Mouse (Mus musculus): ENCODE measurements around the gene Borcs5.
"Not testable (repeated sequence)": the region's sequence is repeated elsewhere in the genome, so short reads cannot be mapped to it uniquely, and the experiment has no call there.

The Borcs5 gene

GRCm38 (mm10) chr6:134673712-134674111 is 34.4 kb downstream of the Borcs5 start:
- DNase-seq, result peak; percentile 92

GRCm38 (mm10) chr6:134677504-134677903 is 38.2 kb downstream of the Borcs5 start:
- DNase-seq, result no peak

GRCm38 (mm10) chr6:134678037-134678436 is 38.7 kb downstream of the Borcs5 start:
- DNase-seq, result no peak

- DNase-seq, result not testable (repeated sequence)
Observed at GRCm38 (mm10) chr6:134679330-134679729, 40.0 kb downstream of the Borcs5 start.

- DNase-seq, result no peak
Observed at GRCm38 (mm10) chr6:134684354-134684915, 45.1 kb downstream of the Borcs5 start.

GRCm38 (mm10) chr6:134685040-134685439 is 45.7 kb downstream of the Borcs5 start:
- DNase-seq, result no peak

- no peak for DNase-seq
Observed at GRCm38 (mm10) chr6:134685515-134685914, 46.2 kb downstream of the Borcs5 start.

GRCm38 (mm10) chr6:134694498-134694897 is 55.2 kb downstream of the Borcs5 start:
- no peak for DNase-seq

GRCm38 (mm10) chr6:134694988-134695387 is 55.7 kb downstream of the Borcs5 start:
- DNase-seq, result no peak

GRCm38 (mm10) chr6:134695625-134696024 is 56.3 kb downstream of the Borcs5 start:
- DNase-seq, result no peak

- peak; percentile 98 for DNase-seq
Observed at GRCm38 (mm10) chr6:134696146-134696545, 56.8 kb downstream of the Borcs5 start.

GRCm38 (mm10) chr6:134696554-134696953 is 57.2 kb downstream of the Borcs5 start:
- DNase-seq, result no peak

GRCm38 (mm10) chr6:134698243-134698642 is 58.9 kb downstream of the Borcs5 start:
- DNase-seq, result no peak

- DNase-seq, result peak; percentile 97
Observed at GRCm38 (mm10) chr6:134700451-134701210, 61.3 kb downstream of the Borcs5 start.

- DNase-seq, result no peak
Observed at GRCm38 (mm10) chr6:134701211-134701602, 61.9 kb downstream of the Borcs5 start.

- no peak for DNase-seq
Observed at GRCm38 (mm10) chr6:134702184-134702583, 62.9 kb downstream of the Borcs5 start.

GRCm38 (mm10) chr6:134703053-134703690 is 63.9 kb downstream of the Borcs5 start:
- DNase-seq, result peak; percentile 85

GRCm38 (mm10) chr6:134706467-134706866 is 67.2 kb downstream of the Borcs5 start:
- no peak for DNase-seq

GRCm38 (mm10) chr6:134710020-134710419 is 70.7 kb downstream of the Borcs5 start:
- no peak for DNase-seq

GRCm38 (mm10) chr6:134713321-134713720 is 74.0 kb downstream of the Borcs5 start:
- peak; percentile 51 for DNase-seq

GRCm38 (mm10) chr6:134713897-134714296 is 74.6 kb downstream of the Borcs5 start:
- DNase-seq, result no peak

GRCm38 (mm10) chr6:134716168-134716587 is 76.9 kb downstream of the Borcs5 start:
- DNase-seq, result no peak

GRCm38 (mm10) chr6:134717886-134718667 is 78.8 kb downstream of the Borcs5 start:
- peak; percentile 91 for DNase-seq

Measured in heart, adult 11 months (tissue).